Mouse (Mus musculus) left cerebral cortex, adult 9 months (tissue): Measurements from ENCODE around the gene Vmn2r76.
"Not testable (repeated sequence)": the region's sequence is repeated elsewhere in the genome, so short reads cannot be mapped to it uniquely, and the experiment has no call there.

Source experiments
- DNase-seq, 2 experiments: peaks; one replicate each; pipeline ENCODE4 v3.0.0; 2022; ENCODE audit warnings: low spot score in 2 of 2

Vmn2r76 gene

GRCm38 (mm10) chr7:86246208-86246607 is at the start of gene Vmn2r76:
TSS of gene Vmn2r76 (minus strand) at chr7:86246308.
- DNase-seq = no peak

GRCm38 (mm10) chr7:86277072-86277471 is 31.0 kb upstream of the Vmn2r76 start, which contains the start of gene Olfr310:
TSS of gene Olfr310 (minus strand) at chr7:86277172.
- DNase-seq = no peak

- peak in 1 of 2 experiments; percentile 8 for DNase-seq
Observed at GRCm38 (mm10) chr7:86211345-86211744, 34.8 kb downstream of the Vmn2r76 start.

GRCm38 (mm10) chr7:86171678-86172077 is 74.4 kb downstream of the Vmn2r76 start, which contains the start of gene Vmn2r75:
TSS of gene Vmn2r75 (minus strand) at chr7:86171778.
- not testable (repeated sequence) for DNase-seq
